Mouse (Mus musculus): Measurements from ENCODE around the gene Phex.
A peak's percentile ranks its signal among the peaks of the same experiment; 100 is the strongest.

The Phex gene

GRCm38 (mm10) chrX:157307411-157307810, 107.7 kb downstream of the Phex start:
- DNase-seq (ENCODE audit: low spot score in 2 of 2) = peak in 1 of 2 experiments; percentile 25

GRCm38 (mm10) chrX:157306796-157307405, 108.2 kb downstream of the Phex start:
- no peak for DNase-seq (ENCODE audit: low spot score in 2 of 2)

- no peak for DNase-seq (ENCODE audit: low spot score in 2 of 2)
Observed at GRCm38 (mm10) chrX:157305852-157306232, 109.3 kb downstream of the Phex start.

GRCm38 (mm10) chrX:157305193-157305851, 109.8 kb downstream of the Phex start:
- no peak for DNase-seq (ENCODE audit: low spot score in 2 of 2)

- DNase-seq (ENCODE audit: low spot score in 2 of 2) = no peak
Observed at GRCm38 (mm10) chrX:157292411-157292810, 122.7 kb downstream of the Phex start.

GRCm38 (mm10) chrX:157276581-157276980, 138.5 kb downstream of the Phex start:
- DNase-seq (ENCODE audit: low spot score in 2 of 2) = no peak

- no peak for DNase-seq (ENCODE audit: low spot score in 2 of 2)
Observed at GRCm38 (mm10) chrX:157273291-157273690, 141.8 kb downstream of the Phex start.

GRCm38 (mm10) chrX:157271609-157272008, 143.5 kb downstream of the Phex start:
- DNase-seq (ENCODE audit: low spot score in 2 of 2) = no peak

GRCm38 (mm10) chrX:157269726-157270305, 145.3 kb downstream of the Phex start:
- no peak for DNase-seq (ENCODE audit: low spot score in 2 of 2)

- DNase-seq (ENCODE audit: low spot score in 2 of 2) = no peak
Observed at GRCm38 (mm10) chrX:157268141-157268540, 147.0 kb downstream of the Phex start.

- DNase-seq (ENCODE audit: low spot score in 2 of 2) = no peak
Observed at GRCm38 (mm10) chrX:157202736-157203135, 212.4 kb downstream of the Phex start.

- peak in 1 of 2 experiments; percentile 33 for DNase-seq (ENCODE audit: low spot score in 2 of 2)
Observed at GRCm38 (mm10) chrX:157184167-157184566, 230.9 kb downstream of the Phex start.

- no peak for DNase-seq (ENCODE audit: low spot score in 2 of 2)
Observed at GRCm38 (mm10) chrX:157180845-157181244, 234.3 kb downstream of the Phex start.

GRCm38 (mm10) chrX:157164142-157164541, 251.0 kb downstream of the Phex start:
- no peak for DNase-seq (ENCODE audit: low spot score in 2 of 2)

- no peak for DNase-seq (ENCODE audit: low spot score in 2 of 2)
Observed at GRCm38 (mm10) chrX:157163394-157163793, 251.7 kb downstream of the Phex start.

GRCm38 (mm10) chrX:157144675-157145074, 270.4 kb downstream of the Phex start:
- DNase-seq (ENCODE audit: low spot score in 2 of 2) = no peak

GRCm38 (mm10) chrX:157139601-157140000, 275.5 kb downstream of the Phex start:
- no peak for DNase-seq (ENCODE audit: low spot score in 2 of 2)
